Mouse (Mus musculus): ENCODE measurements around the gene Smagp. TPM values are rescaled to one million over a fixed set of nuclear protein-coding genes. Genes with fewer than 3 reads are reported as not detected.

The Smagp gene
- polyA plus RNA-seq, 1 experiment from 2014 or later: 3.6 TPM

DNA sequence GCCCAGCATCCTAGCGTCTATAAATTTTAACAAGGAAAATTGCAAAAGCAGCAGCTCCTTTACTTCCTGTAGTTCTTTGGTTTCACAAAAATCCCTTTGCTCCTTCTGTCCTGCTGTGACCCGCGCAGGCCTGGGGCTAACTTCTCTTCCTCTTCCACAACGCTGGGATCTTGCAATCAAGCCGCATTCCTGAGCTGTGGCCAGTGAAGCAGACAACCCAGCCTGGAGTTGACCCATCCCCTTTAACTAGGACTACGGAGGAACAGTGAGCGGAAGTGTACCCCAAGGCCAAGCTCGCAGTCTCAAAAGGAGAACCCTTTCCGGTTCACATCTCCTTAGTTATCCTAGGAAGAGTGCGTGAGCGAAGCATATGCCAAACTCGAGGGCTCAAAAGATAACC lies 41.8 kb upstream of the Smagp start:
- no peaks in the 10 kb centered on the region for H3K27me3 ChIP-seq (ENCODE audit: control insufficient read depth, insufficient read depth, low read length)
- no peak overlapping the region for H3K27ac ChIP-seq (replicated peaks; ENCODE audit: low read depth, low read length)
- no peaks in the 10 kb centered on the region for H3K9me3 ChIP-seq (ENCODE audit: control insufficient read depth, low read length)
- no peak for DNase-seq
- H3K4me1 ChIP-seq (ENCODE audit: control insufficient read depth, insufficient read depth, low read length): no peaks in the 10 kb centered on the region
- no peak overlapping the region for H3K4me3 ChIP-seq (replicated peaks; ENCODE audit: low read depth, low read length)
- WGBS: 85% methylated on average over 12 of the region's 12 CpGs
- H3K9ac ChIP-seq (replicated peaks; ENCODE audit: low read length): no peak overlapping the region
- no peaks in the 10 kb centered on the region for H3K36me3 ChIP-seq (ENCODE audit: control insufficient read depth, insufficient read depth, low read length)
- no peak for ATAC-seq (ENCODE audit: low FRiP score, low TSS enrichment)
- H3K4me2 ChIP-seq (ENCODE audit: low read length): no peak overlapping the region

DNA sequence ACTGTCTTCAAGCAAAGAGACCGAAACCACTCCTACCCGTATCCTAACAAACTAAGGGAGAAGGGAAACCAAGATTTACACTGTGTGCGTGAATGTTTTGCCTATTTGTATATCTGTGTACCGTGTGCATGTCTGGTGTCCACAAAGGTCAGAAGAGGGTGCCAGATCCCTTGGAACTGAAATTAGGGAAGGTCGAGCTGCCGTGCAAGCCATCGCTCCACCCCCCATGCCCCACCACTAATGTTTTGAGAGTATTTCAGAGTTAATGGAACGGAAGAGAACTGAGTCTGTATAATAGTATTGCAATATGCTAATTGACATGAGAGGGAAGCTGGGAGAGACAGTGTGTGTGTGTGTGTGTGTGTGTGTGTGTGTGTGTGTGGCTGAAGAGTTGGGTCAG lies 40.9 kb upstream of the Smagp start:
- no peak overlapping the region for H3K9ac ChIP-seq (replicated peaks; ENCODE audit: low read length)
- ATAC-seq (ENCODE audit: low FRiP score, low TSS enrichment) (no peak), DNase-seq (no peak)
- H3K27me3 ChIP-seq (ENCODE audit: control insufficient read depth, insufficient read depth, low read length): no peaks in the 10 kb centered on the region
- no peaks in the 10 kb centered on the region for H3K4me1 ChIP-seq (ENCODE audit: control insufficient read depth, insufficient read depth, low read length)
- no peaks in the 10 kb centered on the region for H3K9me3 ChIP-seq (ENCODE audit: control insufficient read depth, low read length)
- no peak overlapping the region for H3K4me2 ChIP-seq (ENCODE audit: low read length)
- WGBS: 92% methylated on average over 8 of the region's 8 CpGs
- no peak overlapping the region for H3K27ac ChIP-seq (replicated peaks; ENCODE audit: low read depth, low read length)
- no peaks in the 10 kb centered on the region for H3K36me3 ChIP-seq (ENCODE audit: control insufficient read depth, insufficient read depth, low read length)
- no peak overlapping the region for H3K4me3 ChIP-seq (replicated peaks; ENCODE audit: low read depth, low read length)

DNA sequence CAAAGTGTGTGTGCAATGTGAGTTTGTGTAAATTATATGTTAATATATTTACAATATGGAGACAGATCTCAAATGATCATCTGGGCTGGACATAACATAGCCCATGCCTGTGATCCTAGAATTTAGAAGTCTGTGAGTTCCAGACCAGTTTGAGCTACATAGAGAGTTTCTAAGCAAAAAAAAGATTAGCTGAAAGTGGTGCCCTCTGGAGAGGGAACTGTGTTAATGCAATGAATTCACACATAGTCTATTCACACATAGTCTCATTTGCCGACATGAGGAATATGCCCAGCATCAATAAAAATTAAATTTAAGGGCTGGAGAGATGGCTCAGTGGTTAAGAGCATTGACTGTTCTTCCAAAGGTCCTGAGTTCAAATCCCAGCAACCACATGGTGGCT lies 39.8 kb upstream of the Smagp start:
- Histone ChIP-seq H3K4me1 (ENCODE audit: control insufficient read depth, insufficient read depth, low read length) (no peaks in the 10 kb centered on the region), H3K27me3 (ENCODE audit: control insufficient read depth, insufficient read depth, low read length) (no peaks in the 10 kb centered on the region), H3K9me3 (ENCODE audit: control insufficient read depth, low read length) (no peaks in the 10 kb centered on the region), H3K9ac (replicated peaks; ENCODE audit: low read length) (no peak overlapping the region), H3K4me3 (replicated peaks; ENCODE audit: low read depth, low read length) (no peak overlapping the region), H3K4me2 (ENCODE audit: low read length) (no peak overlapping the region), H3K36me3 (ENCODE audit: control insufficient read depth, insufficient read depth, low read length) (no peaks in the 10 kb centered on the region), H3K27ac (replicated peaks; ENCODE audit: low read depth, low read length) (no peak overlapping the region)
- WGBS: 77% methylated on average over 1 of the region's 1 CpGs
- ATAC-seq (ENCODE audit: low FRiP score, low TSS enrichment) (no peak), DNase-seq (no peak)

DNA sequence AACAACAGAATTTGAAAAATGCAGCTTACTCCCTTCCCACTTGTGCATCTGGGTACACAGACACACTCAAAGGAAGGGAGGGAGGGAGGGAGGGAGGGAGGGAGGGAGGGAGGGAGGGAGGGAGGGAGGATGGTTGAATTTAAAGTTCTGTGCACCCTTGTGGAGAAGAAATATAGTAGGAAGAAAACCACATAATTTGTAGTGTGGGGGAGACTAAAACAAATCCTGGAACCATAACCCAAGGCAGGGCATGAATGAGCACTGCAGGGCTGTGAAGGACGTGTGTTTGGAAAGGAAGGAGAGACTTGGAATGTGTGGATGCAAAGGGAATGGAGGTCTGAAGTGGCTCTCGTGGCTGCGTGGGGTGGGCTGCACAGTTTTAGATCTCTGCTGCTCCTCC lies 38.7 kb upstream of the Smagp start:
- WGBS: 68% methylated on average over 3 of the region's 3 CpGs

DNA sequence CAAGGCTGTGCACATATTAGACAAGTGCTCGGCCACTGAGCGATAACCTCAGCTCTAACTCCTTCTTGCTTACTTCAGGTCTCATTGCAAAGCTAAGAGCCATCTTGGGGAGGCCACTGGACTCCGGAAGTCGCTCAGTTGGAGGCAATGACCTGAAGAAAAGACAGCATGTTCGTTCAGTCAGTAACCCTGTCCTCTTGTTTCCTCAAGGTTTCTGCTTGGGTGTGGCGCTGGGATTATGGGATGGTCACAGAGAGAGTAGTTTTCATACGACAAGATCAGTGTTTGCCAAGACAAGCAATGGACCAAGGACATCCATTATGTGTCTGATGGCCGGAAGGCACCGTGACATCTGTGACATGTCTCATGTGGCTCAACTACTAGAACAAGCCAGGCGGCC lies 37.8 kb upstream of the Smagp start:
- DNase-seq: no peak
- Histone ChIP-seq H3K27me3 (ENCODE audit: control insufficient read depth, insufficient read depth, low read length) (no peaks in the 10 kb centered on the region), H3K4me1 (ENCODE audit: control insufficient read depth, insufficient read depth, low read length) (no peaks in the 10 kb centered on the region), H3K4me3 (replicated peaks; ENCODE audit: low read depth, low read length) (no peak overlapping the region), H3K36me3 (ENCODE audit: control insufficient read depth, insufficient read depth, low read length) (no peaks in the 10 kb centered on the region), H3K4me2 (ENCODE audit: low read length) (no peak overlapping the region), H3K27ac (replicated peaks; ENCODE audit: low read depth, low read length) (no peak overlapping the region), H3K9ac (replicated peaks; ENCODE audit: low read length) (no peak overlapping the region), H3K9me3 (ENCODE audit: control insufficient read depth, low read length) (no peaks in the 10 kb centered on the region)
- no peak for ATAC-seq (ENCODE audit: low FRiP score, low TSS enrichment)
- WGBS: 90% methylated on average over 10 of the region's 10 CpGs

More for the DNA sequence above, 38.7 kb upstream of the Smagp start:
- H3K27me3 ChIP-seq (ENCODE audit: control insufficient read depth, insufficient read depth, low read length): no peaks in the 10 kb centered on the region
- H3K4me3 ChIP-seq (replicated peaks; ENCODE audit: low read depth, low read length): no peak overlapping the region
- no peak for ATAC-seq (ENCODE audit: low FRiP score, low TSS enrichment)
- H3K9ac ChIP-seq (replicated peaks; ENCODE audit: low read length): no peak overlapping the region
- no peak overlapping the region for H3K27ac ChIP-seq (replicated peaks; ENCODE audit: low read depth, low read length)
- no peaks in the 10 kb centered on the region for H3K4me1 ChIP-seq (ENCODE audit: control insufficient read depth, insufficient read depth, low read length)
- no peaks in the 10 kb centered on the region for H3K36me3 ChIP-seq (ENCODE audit: control insufficient read depth, insufficient read depth, low read length)
- H3K9me3 ChIP-seq (ENCODE audit: control insufficient read depth, low read length): no peaks in the 10 kb centered on the region
- no peak for DNase-seq
- no peak overlapping the region for H3K4me2 ChIP-seq (ENCODE audit: low read length)

DNA sequence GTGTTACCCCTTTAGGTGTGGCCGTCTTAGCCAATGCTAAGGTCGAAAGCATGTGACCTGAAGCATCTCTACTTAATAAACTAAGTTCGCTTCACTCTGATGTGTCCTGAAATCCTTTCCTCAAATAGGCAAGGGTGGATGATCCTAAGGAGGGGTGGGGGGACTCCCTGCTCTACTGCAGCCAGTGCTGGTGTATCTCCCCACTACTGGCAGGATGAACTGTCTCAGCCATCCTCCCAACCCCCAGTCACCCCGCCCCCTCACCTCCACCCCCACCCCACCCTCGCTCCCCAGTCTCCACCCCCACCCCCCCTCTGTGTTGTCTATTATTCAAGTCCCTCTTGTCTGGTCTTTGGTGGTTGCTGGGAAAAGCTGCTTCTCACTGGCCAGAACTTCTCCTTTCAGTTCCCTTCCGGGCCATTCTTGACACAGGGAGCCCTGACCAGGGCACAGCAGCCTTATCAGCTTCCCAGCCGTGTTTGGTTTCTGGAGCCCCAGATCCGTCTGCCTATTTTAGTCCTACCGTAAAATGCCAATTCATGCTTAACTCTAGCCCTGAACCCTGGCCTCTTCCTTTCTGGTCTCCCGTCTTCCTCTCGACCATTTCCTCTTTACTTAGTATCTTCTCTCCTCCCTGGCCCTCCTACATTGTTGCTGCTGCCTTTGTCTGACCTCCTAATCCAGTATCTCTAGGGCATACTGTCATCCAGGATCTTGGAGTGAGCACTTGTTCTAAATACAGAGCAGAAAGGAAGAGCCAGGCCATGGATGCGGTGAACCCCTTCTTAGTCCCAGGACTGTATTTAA lies 37.0 kb upstream of the Smagp start:
- Histone ChIP-seq H3K4me1 (ENCODE audit: control insufficient read depth, insufficient read depth, low read length) (no peaks in the 10 kb centered on the region), H3K9me3 (ENCODE audit: control insufficient read depth, low read length) (no peaks in the 10 kb centered on the region), H3K9ac (replicated peaks; ENCODE audit: low read length) (no peak overlapping the region), H3K4me3 (replicated peaks; ENCODE audit: low read depth, low read length) (no peak overlapping the region), H3K27ac (replicated peaks; ENCODE audit: low read depth, low read length) (no peak overlapping the region), H3K27me3 (ENCODE audit: control insufficient read depth, insufficient read depth, low read length) (no peaks in the 10 kb centered on the region), H3K36me3 (ENCODE audit: control insufficient read depth, insufficient read depth, low read length) (no peaks in the 10 kb centered on the region), H3K4me2 (ENCODE audit: low read length) (no peak overlapping the region)
- ATAC-seq (ENCODE audit: low FRiP score, low TSS enrichment) (no peak), DNase-seq (no peak)
- 38% methylated on average over 12 of the region's 12 CpGs for WGBS

DNA sequence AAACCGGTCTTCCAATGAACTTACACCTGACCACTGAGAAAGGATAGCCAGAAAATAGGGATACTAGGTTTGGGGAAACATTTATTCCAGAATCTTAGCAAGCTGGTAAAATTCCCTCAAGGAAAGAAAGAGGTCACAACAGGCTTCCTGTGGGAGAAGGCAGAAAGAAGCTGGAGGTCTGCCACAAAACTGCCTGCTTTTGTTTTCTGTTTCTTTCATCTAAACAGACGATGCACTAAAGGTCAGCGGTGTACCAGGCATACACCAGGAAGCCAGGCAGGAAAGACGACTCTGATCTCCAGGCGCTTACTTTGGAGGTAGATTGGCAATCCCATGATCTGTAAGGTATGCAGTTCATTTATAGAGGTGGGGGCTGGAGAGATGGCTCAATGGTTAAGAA lies 34.1 kb upstream of the Smagp start:
- H3K4me1 ChIP-seq (ENCODE audit: control insufficient read depth, insufficient read depth, low read length): peaks cover 6% of the 10 kb centered on the region; the same call in 1 of the 2 replicates
- H3K27ac ChIP-seq (replicated peaks; ENCODE audit: low read depth, low read length): no peak overlapping the region
- no peaks in the 10 kb centered on the region for H3K27me3 ChIP-seq (ENCODE audit: control insufficient read depth, insufficient read depth, low read length)
- H3K9me3 ChIP-seq (ENCODE audit: control insufficient read depth, low read length): no peaks in the 10 kb centered on the region
- 75% methylated on average over 5 of the region's 5 CpGs for WGBS
- no peaks in the 10 kb centered on the region for H3K36me3 ChIP-seq (ENCODE audit: control insufficient read depth, insufficient read depth, low read length)
- no peak overlapping the region for H3K4me2 ChIP-seq (ENCODE audit: low read length)
- H3K9ac ChIP-seq (replicated peaks; ENCODE audit: low read length): no peak overlapping the region
- DNase-seq: no peak
- no peak overlapping the region for H3K4me3 ChIP-seq (replicated peaks; ENCODE audit: low read depth, low read length)
- no peak for ATAC-seq (ENCODE audit: low FRiP score, low TSS enrichment)

DNA sequence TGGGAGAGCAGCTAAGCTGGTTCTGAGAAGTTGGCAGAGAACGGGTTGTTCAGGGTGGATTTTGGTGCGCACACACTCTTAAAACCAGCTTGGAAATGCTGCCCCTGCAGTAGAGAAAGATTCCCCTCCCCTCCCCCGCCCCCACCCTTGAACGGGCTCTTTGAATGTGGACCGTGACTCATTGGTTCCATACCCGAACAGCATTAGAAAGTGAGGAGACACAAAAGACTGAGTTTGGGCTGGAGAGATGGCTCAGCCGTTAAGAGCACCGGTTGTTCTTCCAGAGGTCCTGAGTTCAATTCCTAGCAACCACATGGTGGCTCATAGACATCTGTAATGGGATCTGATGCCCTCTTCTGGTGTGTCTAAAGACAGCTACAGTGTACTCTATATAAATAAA lies 33.3 kb upstream of the Smagp start:
- WGBS: 71% methylated on average over 8 of the region's 8 CpGs
- Histone ChIP-seq H3K4me3 (replicated peaks; ENCODE audit: low read depth, low read length) (no peak overlapping the region), H3K9me3 (ENCODE audit: control insufficient read depth, low read length) (no peaks in the 10 kb centered on the region), H3K9ac (replicated peaks; ENCODE audit: low read length) (no peak overlapping the region), H3K4me1 (ENCODE audit: control insufficient read depth, insufficient read depth, low read length) (peaks cover 6% of the 10 kb centered on the region; the same call in 1 of the 2 replicates), H3K36me3 (ENCODE audit: control insufficient read depth, insufficient read depth, low read length) (no peaks in the 10 kb centered on the region), H3K27ac (replicated peaks; ENCODE audit: low read depth, low read length) (no peak overlapping the region), H3K4me2 (ENCODE audit: low read length) (no peak overlapping the region), H3K27me3 (ENCODE audit: control insufficient read depth, insufficient read depth, low read length) (no peaks in the 10 kb centered on the region)
- DNase-seq: no peak
- ATAC-seq (ENCODE audit: low FRiP score, low TSS enrichment): no peak

DNA sequence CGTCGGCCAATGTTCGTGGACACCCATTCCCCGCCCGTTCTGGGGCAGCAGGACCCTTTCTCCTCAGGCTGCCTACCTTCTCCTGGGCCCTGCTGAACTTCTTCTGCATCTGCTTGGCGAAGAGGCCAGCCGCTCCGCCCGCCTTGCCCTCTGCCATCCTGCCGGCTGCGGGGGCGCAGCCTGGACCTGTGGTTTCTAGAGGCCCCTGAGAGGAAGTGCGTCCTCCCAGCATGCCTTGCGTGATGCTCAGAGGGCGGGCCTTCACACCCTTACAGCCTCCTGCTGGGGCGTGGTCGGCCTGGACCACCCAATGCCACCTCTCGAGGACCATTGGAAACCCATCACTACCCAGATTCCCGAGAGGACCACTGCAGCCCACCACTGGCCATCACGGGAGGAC lies 32.6 kb upstream of the Smagp start, which contains the start of gene Bin2:
Gene Bin2 (minus strand): TSS at position 217 of the 400 bp plus-strand sequence.
- Histone ChIP-seq H3K9me3 (ENCODE audit: control insufficient read depth, low read length) (no peaks in the 10 kb centered on the region), H3K27me3 (ENCODE audit: control insufficient read depth, insufficient read depth, low read length) (no peaks in the 10 kb centered on the region), H3K4me3 (replicated peaks; ENCODE audit: low read depth, low read length) (no peak within 1 kb of the TSS), H3K9ac (replicated peaks; ENCODE audit: low read length) (no peak within 1 kb of the TSS), H3K4me2 (ENCODE audit: low read length) (no peak within 1 kb of the TSS), H3K27ac (replicated peaks; ENCODE audit: low read depth, low read length) (no peak within 1 kb of the TSS), H3K4me1 (ENCODE audit: control insufficient read depth, insufficient read depth, low read length) (peaks cover 6% of the 10 kb centered on the region; the same call in 1 of the 2 replicates), H3K36me3 (ENCODE audit: control insufficient read depth, insufficient read depth, low read length) (no peaks in the 10 kb centered on the region)
- 93% methylated on average over 20 of the region's 20 CpGs for WGBS
- ATAC-seq (ENCODE audit: low FRiP score, low TSS enrichment) (no peak), DNase-seq (no peak)

All from midbrain, embryonic 14.5 days (tissue).